Mouse (Mus musculus) adrenal gland, postnatal 0 days (tissue): ENCODE data around the gene Olfr1309. TPM values are rescaled to one million over a fixed set of nuclear protein-coding genes. Genes with fewer than 3 reads are reported as not detected.

Experiments used
- polyA plus RNA-seq: library from polyadenylated mRNA; unstranded; fragments of >200 nt; fragmentation: Nextera tagmentation; extraction: Ambion mirVana; gene quantifications from 2 replicates; pipeline ENCODE4 v1.2.1, GENCODE M21; 2015

Olfr1309 gene
- not detected in 2 replicates for polyA plus RNA-seq

DNA sequence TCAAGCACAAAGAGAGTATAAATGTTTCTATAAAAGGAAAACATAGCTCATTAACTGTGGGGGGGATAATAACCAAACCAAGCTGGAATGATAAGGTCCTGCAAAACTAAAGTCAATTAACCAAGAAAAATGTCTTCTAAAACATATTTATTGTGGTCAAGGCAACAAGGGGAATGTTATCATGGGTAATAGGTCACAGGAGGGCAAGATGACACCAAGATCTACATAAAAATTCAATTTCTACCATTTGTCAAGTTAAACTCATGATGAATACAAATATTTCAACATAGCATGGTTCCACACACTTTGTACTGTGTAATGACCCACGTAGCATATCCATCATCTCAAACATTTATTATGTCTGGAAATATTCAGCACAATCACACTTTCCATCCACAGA lies at the start of gene Olfr1309:
Olfr1309 (minus strand) TSS at position 101 of the 400 bp plus-strand sequence.

DNA sequence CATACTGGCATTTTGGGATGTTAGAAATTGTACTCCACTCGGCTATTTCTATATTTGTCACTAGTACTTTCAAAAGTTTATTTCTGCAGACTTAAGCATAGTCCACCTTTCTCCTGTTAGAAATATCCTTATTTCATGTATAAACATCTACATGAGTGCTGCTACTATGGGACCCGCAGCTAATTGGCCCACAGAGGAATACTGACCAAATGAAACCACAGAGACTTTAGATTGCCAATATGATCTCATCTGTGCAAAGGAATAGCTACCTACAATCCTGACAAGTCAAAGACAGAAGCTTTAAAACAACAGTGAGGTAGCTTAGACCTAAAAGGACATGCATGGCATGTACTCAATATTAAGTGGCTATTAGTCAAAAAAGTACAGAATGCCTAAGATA lies 34.2 kb upstream of the Olfr1309 start, which contains the start of gene Olfr1311:
Olfr1311 (minus strand) TSS at position 101 of the 400 bp plus-strand sequence.

DNA sequence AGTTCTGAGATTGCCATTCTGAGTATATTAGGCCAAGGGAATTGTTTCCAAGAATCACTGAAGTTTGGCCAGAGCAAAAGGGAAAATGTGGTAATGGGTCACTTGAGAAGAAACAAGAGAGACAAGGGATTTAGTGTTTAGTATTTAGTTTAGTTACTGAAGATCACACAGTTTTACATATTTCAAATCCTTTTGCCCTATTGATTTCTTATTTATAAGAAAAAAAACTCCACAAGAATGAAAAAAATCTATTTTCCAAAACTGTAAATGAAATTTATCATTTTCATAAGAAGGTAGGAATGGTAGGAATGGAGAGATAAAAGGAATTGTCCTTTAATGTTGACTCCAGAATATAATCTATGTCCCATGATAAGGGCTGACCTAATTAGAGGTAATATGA lies 22.5 kb upstream of the Olfr1309 start, which contains the start of gene Olfr1310:
Olfr1310 (minus strand) TSS at position 101 of the 400 bp plus-strand sequence.

DNA sequence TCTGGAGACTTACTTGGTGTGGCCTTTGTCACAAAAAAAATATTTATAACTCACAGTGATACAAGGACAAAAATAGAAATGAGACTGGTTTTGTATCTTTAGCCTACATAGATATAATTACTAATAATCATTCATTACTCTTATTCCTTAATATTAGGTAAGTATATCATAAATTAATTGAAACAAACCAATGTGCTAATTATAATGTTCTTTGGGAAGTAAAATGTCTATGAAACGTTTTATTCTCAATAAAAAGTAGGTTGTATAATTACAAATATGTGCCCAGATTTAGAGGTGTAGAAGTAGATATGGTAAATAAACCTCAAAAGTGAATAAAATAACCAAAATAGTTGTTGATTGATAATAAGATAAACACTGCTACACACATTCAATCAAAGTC lies 25.2 kb downstream of the Olfr1309 start, which contains the start of gene Olfr1308:
Olfr1308 (minus strand) TSS at position 101 of the 400 bp plus-strand sequence.

DNA sequence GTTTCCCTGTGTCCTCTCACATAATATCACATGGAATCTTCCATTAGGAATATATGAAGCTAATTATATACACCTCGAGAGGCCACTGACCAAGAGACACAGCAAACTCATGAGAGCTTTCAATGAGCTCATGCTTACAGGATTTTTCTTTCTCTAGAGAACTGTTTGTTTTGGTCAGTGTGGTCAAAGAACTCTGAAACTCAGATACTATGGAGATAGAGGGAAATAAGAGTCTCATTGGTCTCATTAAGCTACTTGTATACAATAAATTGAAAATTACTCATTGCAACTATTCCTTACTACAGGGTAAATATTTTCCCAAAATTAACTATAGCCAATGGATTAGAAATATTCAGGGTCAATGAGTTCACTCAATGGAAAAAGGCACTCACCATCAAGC lies 40.7 kb downstream of the Olfr1309 start, which contains the start of gene Olfr1307:
Olfr1307 (minus strand) TSS at position 101 of the 400 bp plus-strand sequence.

Other genes with a start within 250 kb of the Olfr1309 start
- not detected in 2 replicates for gene Olfr1301, start 239.3 kb downstream of the Olfr1309 start, polyA plus RNA-seq
- gene Olfr1302, start 212.9 kb downstream of the Olfr1309 start, polyA plus RNA-seq, result not detected in 2 replicates
- not detected in 2 replicates for gene Olfr1303, start 169.9 kb downstream of the Olfr1309 start, polyA plus RNA-seq
- not detected in 2 replicates for gene Olfr1305, start 113.1 kb downstream of the Olfr1309 start, polyA plus RNA-seq
- gene Olfr1306, start 74.0 kb downstream of the Olfr1309 start, polyA plus RNA-seq, result not detected in 2 replicates
- not detected in 2 replicates for gene Olfr1307, start 40.8 kb downstream of the Olfr1309 start, polyA plus RNA-seq
- not detected in 2 replicates for gene Olfr1308, start 25.3 kb downstream of the Olfr1309 start, polyA plus RNA-seq
- not detected in 2 replicates for gene Olfr1310, start 22.4 kb upstream of the Olfr1309 start, polyA plus RNA-seq
- not detected in 2 replicates for gene Olfr1311, start 34.1 kb upstream of the Olfr1309 start, polyA plus RNA-seq
- gene Olfr1312, start 60.0 kb upstream of the Olfr1309 start, polyA plus RNA-seq, result not detected in 2 replicates
- gene Olfr1313, start 87.6 kb upstream of the Olfr1309 start, polyA plus RNA-seq, result not detected in 2 replicates
- not detected in 2 replicates for gene Olfr1314, start 106.5 kb upstream of the Olfr1309 start, polyA plus RNA-seq
- gene Olfr1315-ps1, start 125.2 kb upstream of the Olfr1309 start, polyA plus RNA-seq, result not detected in 2 replicates
- gene Olfr1316, start 144.7 kb upstream of the Olfr1309 start, polyA plus RNA-seq, result not detected in 2 replicates
- gene Olfr1317, start 150.0 kb upstream of the Olfr1309 start, polyA plus RNA-seq, result not detected in 2 replicates
- gene Olfr1318, start 163.9 kb upstream of the Olfr1309 start, polyA plus RNA-seq, result 0.03 TPM in 1 of 2 replicates, not detected in the other
- 6.7 and 9.5 TPM in 2 replicates for gene Lpcat4, start 249.2 kb upstream of the Olfr1309 start, polyA plus RNA-seq